Mouse (Mus musculus): ENCODE data around the gene Irgc1.

DNA sequence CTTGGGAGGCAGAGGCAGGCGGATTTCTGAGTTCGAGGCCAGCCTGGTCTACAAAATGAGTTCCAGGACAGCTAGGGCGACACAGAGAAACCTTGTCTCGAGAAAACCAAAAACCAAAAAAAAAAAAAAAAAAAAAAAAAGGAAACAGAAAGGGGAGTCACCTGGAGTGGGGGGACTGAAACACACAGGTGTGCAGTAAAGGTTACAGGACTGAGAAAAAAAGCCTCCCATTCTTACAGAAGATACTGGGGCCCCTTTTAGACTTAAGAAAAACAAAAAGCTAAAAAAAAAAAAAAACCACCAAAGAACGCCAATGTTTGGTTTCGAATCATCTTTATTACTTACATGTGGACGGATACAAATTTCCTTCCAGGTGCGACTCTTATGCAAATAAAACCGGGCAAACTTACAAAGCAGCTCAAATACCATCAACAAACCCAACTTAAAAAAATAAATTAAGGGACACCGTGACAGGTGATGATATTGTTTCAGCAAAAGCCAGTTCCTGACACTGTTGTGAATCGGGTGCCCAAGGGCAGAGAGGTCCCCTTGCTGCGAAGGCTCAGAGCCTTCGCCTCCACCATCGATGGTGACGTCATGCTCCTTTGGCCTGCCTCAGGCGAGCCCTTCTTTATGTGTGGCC lies 69.2 kb downstream of the Irgc1 start:
- TF ChIP-seq CTCF (IDR thresholded peaks at IDR 0.05; ENCODE audit: low read depth, low read length) (no peak), GATA1 (IDR thresholded peaks at IDR 0.05; ENCODE audit: borderline replicate concordance, low read length) (no peak), TAL1 (conservative IDR thresholded peaks at IDR 0.05; ENCODE audit: low read depth, low read length) (no peak), GATA2 (IDR thresholded peaks at IDR 0.05; ENCODE audit: borderline replicate concordance, low read depth, low read length) (no peak), POLR2AphosphoS5 (IDR thresholded peaks at IDR 0.05; ENCODE audit: insufficient replicate concordance, low read depth, low read length) (no peak)
